Mouse (Mus musculus) MEL (cell line): ENCODE data around the gene Slco1b2. TPM values are rescaled to one million over a fixed set of nuclear protein-coding genes. Genes with fewer than 3 reads are reported as not detected.

Experiments used
- DNase-seq: peaks from one replicate; pipeline ENCODE4 v3.0.0; 2011; ENCODE audit warnings: low read depth, low spot score
- H3K27ac ChIP-seq: 2 replicates; pipeline ENCODE4 v1.5.1; 2012; ENCODE audit warnings: low read depth, mild to moderate bottlenecking, control low read depth, low read length, moderate library complexity; ENCODE audit not compliant: control insufficient read depth
- H3K27me3 ChIP-seq, 2 experiments: fragments of 150-350 bp in 1 of 2; sonication (generic) in 1 of 2; 2 replicates each; pipeline ENCODE4 v1.6.1; 2012; ENCODE audit warnings: low read length in 2 of 2, mild to moderate bottlenecking in 2 of 2, improper control_type of control experiment in 1 of 2, moderate library complexity in 1 of 2; ENCODE audit not compliant: insufficient read depth in 2 of 2, control insufficient read depth in 1 of 2
- H3K36me3 ChIP-seq, 2 experiments: 2 replicates each; pipeline ENCODE4 v1.6.1; 2012 to 2014; ENCODE audit warnings: low read length in 2 of 2, improper control_type of control experiment in 1 of 2, inconsistent platforms in 1 of 2, mild to moderate bottlenecking in 1 of 2; ENCODE audit not compliant: insufficient read depth in 2 of 2, control insufficient read depth in 1 of 2
- H3K4me1 ChIP-seq, 2 experiments: fragments of 150-350 bp in 1 of 2; sonication (generic) in 1 of 2; 2 replicates each; pipeline ENCODE4 v1.6.1; 2012; ENCODE audit warnings: low read length in 2 of 2, improper control_type of control experiment in 1 of 2, mild to moderate bottlenecking in 1 of 2; ENCODE audit not compliant: insufficient read depth in 2 of 2, control insufficient read depth in 1 of 2
- H3K4me3 ChIP-seq, 2 experiments: fragments of 150-350 bp in 1 of 2; sonication (generic) in 1 of 2; 2 replicates each; pipeline ENCODE4 v1.5.1; 2012; ENCODE audit warnings: low read depth in 2 of 2, low read length in 2 of 2, mild to moderate bottlenecking in 2 of 2, moderate library complexity in 2 of 2, control low read depth in 1 of 2, improper control_type of control experiment in 1 of 2; ENCODE audit not compliant: control insufficient read depth in 1 of 2, insufficient read depth in 1 of 2
- H3K79me2 ChIP-seq: 2 replicates; pipeline ENCODE4 v1.6.1; 2012; ENCODE audit warnings: mild to moderate bottlenecking, low read length, moderate library complexity; ENCODE audit not compliant: control insufficient read depth, poor library complexity, insufficient read depth
- H3K9ac ChIP-seq: 2 replicates; pipeline ENCODE4 v1.6.1; 2012; ENCODE audit warnings: low read depth, mild to moderate bottlenecking, control low read depth, low read length, moderate library complexity; ENCODE audit not compliant: control insufficient read depth, poor library complexity, severe bottlenecking
- H3K9me3 ChIP-seq: fragments of 150-350 bp; sonication (generic); replicated peaks from 2 replicates; pipeline ENCODE4 v1.6.1; 2012; ENCODE audit warnings: mild to moderate bottlenecking, low read length, improper control_type of control experiment, moderate library complexity; ENCODE audit not compliant: insufficient read depth
- BHLHE40 ChIP-seq: IDR thresholded peaks from 2 replicates; pipeline ENCODE4 v1.6.1; 2012; ENCODE audit warnings: low read depth, mild to moderate bottlenecking, inconsistent platforms, low read length, improper control_type of control experiment, borderline replicate concordance
- CHD1 ChIP-seq: IDR thresholded peaks from 2 replicates; pipeline ENCODE4 v1.6.1; 2012; ENCODE audit warnings: low read depth, mild to moderate bottlenecking, inconsistent platforms, low read length, improper control_type of control experiment
- JUND ChIP-seq: IDR thresholded peaks from 2 replicates; pipeline ENCODE4 v1.6.1; 2011; ENCODE audit warnings: low read depth, mild to moderate bottlenecking, improper control_type of control experiment, low read length
- KAT2A ChIP-seq: conservative IDR thresholded peaks from 2 replicates; pipeline ENCODE4 v1.6.1; 2012; ENCODE audit warnings: low read depth, low read length, improper control_type of control experiment, inconsistent platforms
- MXI1 ChIP-seq: IDR thresholded peaks from 2 replicates; pipeline ENCODE4 v1.6.1; 2011; ENCODE audit warnings: mild to moderate bottlenecking, low read depth, low read length, improper control_type of control experiment
- MYB ChIP-seq: IDR thresholded peaks from 2 replicates; pipeline ENCODE4 v1.6.1; 2011; ENCODE audit warnings: mild to moderate bottlenecking, low read depth, low read length, improper control_type of control experiment
- MYC ChIP-seq: IDR thresholded peaks from 2 replicates; pipeline ENCODE4 v1.6.1; 2011; ENCODE audit warnings: low read depth, mild to moderate bottlenecking, low read length, improper control_type of control experiment, moderate library complexity
- SIN3A ChIP-seq: IDR thresholded peaks from 2 replicates; pipeline ENCODE4 v1.6.1; 2012; ENCODE audit warnings: low read length, improper control_type of control experiment, inconsistent platforms
- TAL1 ChIP-seq: IDR thresholded peaks from 2 replicates; pipeline ENCODE4 v1.6.1; 2012; ENCODE audit warnings: mild to moderate bottlenecking, inconsistent platforms, low read length, moderate library complexity, mixed read lengths
- UBTF ChIP-seq: IDR thresholded peaks from 2 replicates; pipeline ENCODE4 v1.6.1; 2012; ENCODE audit warnings: low read depth, mild to moderate bottlenecking, inconsistent platforms, low read length, improper control_type of control experiment, moderate library complexity, borderline replicate concordance; ENCODE audit not compliant: insufficient read depth
- USF1 ChIP-seq: IDR thresholded peaks from 2 replicates; pipeline ENCODE4 v1.6.1; 2014; ENCODE audit warnings: low read depth, mild to moderate bottlenecking, inconsistent platforms, low read length, improper control_type of control experiment, moderate library complexity
- ZNF384 ChIP-seq: IDR thresholded peaks from 2 replicates; pipeline ENCODE4 v1.6.1; 2012; ENCODE audit warnings: low read depth, mild to moderate bottlenecking, inconsistent platforms, low read length, improper control_type of control experiment
- polyA plus RNA-seq, 2 experiments: library from polyadenylated mRNA; stranded (reverse) in 1 of 2; unstranded in 1 of 2; fragments of >175 nt in 1 of 2; fragments of >200 nt in 1 of 2; gene quantifications; 2 replicates each; pipeline versions ENCODE4 v1.2.1 to v1.2.4; 2012; ENCODE audit warnings: low replicate concordance in 2 of 2, low read depth in 1 of 2; ENCODE audit not compliant: insufficient read length in 2 of 2, insufficient read depth in 1 of 2, missing spikeins in 1 of 2
- total RNA-seq: library from RNA; depleted of rRNA; stranded (reverse); fragments of 300-350 nt; gene quantifications from 2 replicates; pipeline ENCODE4 v1.2.3, GENCODE M21; 2012; rRNA removed

Slco1b2 gene
- total and polyA plus RNA-seq, 3 experiments = not detected

- no peaks in the 10 kb centered on the region for H3K36me3 ChIP-seq
- no peak overlapping the region for H3K9ac ChIP-seq
- H3K4me1 ChIP-seq = no peaks in the 10 kb centered on the region
- H3K9me3 ChIP-seq = no peaks in the 10 kb centered on the region
- no peak for DNase-seq
- no peak overlapping the region for H3K27ac ChIP-seq
- no peaks in the 10 kb centered on the region for H3K79me2 ChIP-seq
- TF ChIP-seq CHD1 (no peak), MXI1 (no peak), KAT2A (no peak), BHLHE40 (no peak), MYB (no peak), SIN3A (no peak), ZNF384 (no peak), UBTF (no peak)
- no peaks in the 10 kb centered on the region for H3K27me3 ChIP-seq
- H3K4me3 ChIP-seq = no peak overlapping the region
These were observed 11.3 kb downstream of the Slco1b2 start for GRCm38 (mm10) chr6:141640639-141641038.

- Histone ChIP-seq H3K79me2 (no peaks in the 10 kb centered on the region), H3K36me3 (no peaks in the 10 kb centered on the region), H3K27me3 (no peaks in the 10 kb centered on the region), H3K4me1 (no peaks in the 10 kb centered on the region), H3K4me3 (no peak overlapping the region), H3K27ac (no peak overlapping the region), H3K9me3 (no peaks in the 10 kb centered on the region), H3K9ac (no peak overlapping the region)
- DNase-seq = no peak
- no peak for TF ChIP-seq ZNF384
These were observed 57.7 kb downstream of the Slco1b2 start for GRCm38 (mm10) chr6:141687008-141687407.

- no peaks in the 10 kb centered on the region for H3K36me3 ChIP-seq
- no peaks in the 10 kb centered on the region for H3K9me3 ChIP-seq
- no peak for DNase-seq
- no peaks in the 10 kb centered on the region for H3K4me1 ChIP-seq
- no peak overlapping the region for H3K9ac ChIP-seq
- H3K27me3 ChIP-seq = no peaks in the 10 kb centered on the region
- H3K4me3 ChIP-seq = no peak overlapping the region
- no peak overlapping the region for H3K27ac ChIP-seq
- TF ChIP-seq JUND (no peak), USF1 (no peak), TAL1 (no peak), MYC (no peak), UBTF (no peak)
- TF ChIP-seq, all 39 proteins: peak for 0
- no peaks in the 10 kb centered on the region for H3K79me2 ChIP-seq
These were observed 61.9 kb downstream of the Slco1b2 start for GRCm38 (mm10) chr6:141691246-141691645.

Other genes starting within 250 kb of the Slco1b2 start
- not detected in 2 replicates for gene Slco1c1, start 105.2 kb upstream of the Slco1b2 start, total RNA-seq
- not detected for gene Slco1c1, start 105.2 kb upstream of the Slco1b2 start, polyA plus RNA-seq
- gene Gm5724, start 144.3 kb downstream of the Slco1b2 start, total RNA-seq = not detected in 2 replicates
- not detected for gene Gm5724, start 144.3 kb downstream of the Slco1b2 start, polyA plus RNA-seq
- not detected in 2 replicates for gene Slco1a4, start 226.7 kb downstream of the Slco1b2 start, total RNA-seq
- gene Slco1a4, start 226.7 kb downstream of the Slco1b2 start, polyA plus RNA-seq = not detected